Mouse (Mus musculus) E14TG2a.4 (cell line): ENCODE measurements at regions not wholly inside any gene's neighbourhood (a gene's known extent, or its start where the extent isn't known, plus 50 kb on each side); places are given as distances from the start of the nearest gene placed in this dataset.
"Not testable (repeated sequence)": the region's sequence is repeated elsewhere in the genome, so short reads cannot be mapped to it uniquely, and the experiment has no call there.

Experiments used
- H3K27me3 ChIP-seq: 2 replicates; pipeline ENCODE4 v1.6.1; 2014; ENCODE audit warnings: low read length, control low read depth; ENCODE audit not compliant: insufficient read depth
- H3K36me3 ChIP-seq: 2 replicates; pipeline ENCODE4 v1.6.1; 2014; ENCODE audit warnings: low read length, control low read depth; ENCODE audit not compliant: insufficient read depth
- H3K4me1 ChIP-seq: replicated peaks from 2 replicates; pipeline ENCODE4 v1.6.1; 2014; ENCODE audit warnings: low read depth, low read length, control low read depth
- H3K4me3 ChIP-seq: replicated peaks from 2 replicates; pipeline ENCODE4 v1.5.1; 2014; ENCODE audit warnings: mild to moderate bottlenecking, low read length
- H3K9me3 ChIP-seq: 2 replicates; pipeline ENCODE4 v1.6.1; 2014; ENCODE audit warnings: low read length, control low read depth
- CTCF ChIP-seq: conservative IDR thresholded peaks from 2 replicates; pipeline ENCODE4 v1.5.1; 2014; ENCODE audit warnings: low read length
- NANOG ChIP-seq: IDR thresholded peaks from 2 replicates; pipeline ENCODE4 v1.6.1; 2014; ENCODE audit warnings: borderline replicate concordance, low read length, mixed read lengths
- POU5F1 ChIP-seq: IDR thresholded peaks from 2 replicates; pipeline ENCODE4 v1.6.1; 2014; ENCODE audit warnings: low read length, borderline replicate concordance

- Histone ChIP-seq H3K9me3 (no peaks in the 10 kb centered on the region), H3K36me3 (no peaks in the 10 kb centered on the region), H3K4me1 (no peaks in the 10 kb centered on the region), H3K27me3 (no peaks in the 10 kb centered on the region), H3K4me3 (no peak overlapping the region)
- TF ChIP-seq NANOG (no peak), POU5F1 (no peak), CTCF (no peak)
These were observed 422.9 kb upstream of the Hs3st1 start for GRCm38 (mm10) chr5:40177982-40178748.

- Histone ChIP-seq H3K9me3 (no peaks in the 10 kb centered on the region), H3K4me1 (no peaks in the 10 kb centered on the region)
- TF ChIP-seq POU5F1 = no peak
- no peak for TF ChIP-seq CTCF
- no peak for TF ChIP-seq NANOG
These were observed 381.5 kb upstream of the Hs3st1 start for GRCm38 (mm10) chr5:40136740-40137285.

GRCm38 (mm10) chr5:40124337-40124736 lies 369.1 kb upstream of the Hs3st1 start:
- TF ChIP-seq POU5F1 (no peak), CTCF (peak; percentile 36; the same call in 1 of the 2 replicates)
- no peaks in the 10 kb centered on the region for H3K27me3 ChIP-seq
- H3K4me3 ChIP-seq = no peak overlapping the region
- H3K4me1 ChIP-seq = no peaks in the 10 kb centered on the region
- H3K9me3 ChIP-seq = no peaks in the 10 kb centered on the region
- H3K36me3 ChIP-seq = no peaks in the 10 kb centered on the region

More at GRCm38 (mm10) chr5:40136740-40137285, 381.5 kb upstream of the Hs3st1 start:
- no peak overlapping the region for H3K4me3 ChIP-seq
- H3K27me3 ChIP-seq = no peaks in the 10 kb centered on the region
- no peaks in the 10 kb centered on the region for H3K36me3 ChIP-seq

- Histone ChIP-seq H3K4me3 (no peak overlapping the region), H3K36me3 (no peaks in the 10 kb centered on the region), H3K27me3 (no peaks in the 10 kb centered on the region), H3K4me1 (no peaks in the 10 kb centered on the region), H3K9me3 (no peaks in the 10 kb centered on the region)
- no peak for TF ChIP-seq POU5F1
- TF ChIP-seq NANOG = no peak
These were observed 361.6 kb upstream of the Hs3st1 start for GRCm38 (mm10) chr5:40116849-40117248.

GRCm38 (mm10) chr5:40089576-40089975 lies 334.3 kb upstream of the Hs3st1 start:
- not testable (repeated sequence) for H3K4me3 ChIP-seq, H3K36me3 ChIP-seq, H3K27me3 ChIP-seq, H3K4me1 ChIP-seq
- peaks cover 52% of the 10 kb centered on the region for H3K9me3 ChIP-seq

GRCm38 (mm10) chr5:40045288-40045687 lies 290.0 kb upstream of the Hs3st1 start:
- H3K4me3 ChIP-seq = no peak overlapping the region
- no peaks in the 10 kb centered on the region for H3K36me3 ChIP-seq
- H3K27me3 ChIP-seq = no peaks in the 10 kb centered on the region
- no peaks in the 10 kb centered on the region; the same call in 1 of the 2 replicates for H3K9me3 ChIP-seq
- no peaks in the 10 kb centered on the region for H3K4me1 ChIP-seq
- no peak for TF ChIP-seq NANOG
- TF ChIP-seq POU5F1 = no peak
- no peak for TF ChIP-seq CTCF

- Histone ChIP-seq H3K36me3 (no peaks in the 10 kb centered on the region), H3K9me3 (peaks cover 25% of the 10 kb centered on the region), H3K4me3 (no peak overlapping the region), H3K27me3 (no peaks in the 10 kb centered on the region), H3K4me1 (no peaks in the 10 kb centered on the region)
- no peak for TF ChIP-seq CTCF
- TF ChIP-seq NANOG = no peak
- no peak for TF ChIP-seq POU5F1
These were observed 279.2 kb upstream of the Hs3st1 start for GRCm38 (mm10) chr5:40034452-40034851.

GRCm38 (mm10) chr5:40033686-40034085 lies 278.4 kb upstream of the Hs3st1 start:
- H3K27me3 ChIP-seq = no peaks in the 10 kb centered on the region
- TF ChIP-seq POU5F1 = no peak
- no peaks in the 10 kb centered on the region for H3K4me1 ChIP-seq
- peaks cover 29% of the 10 kb centered on the region for H3K9me3 ChIP-seq
- no peak overlapping the region for H3K4me3 ChIP-seq
- H3K36me3 ChIP-seq = no peaks in the 10 kb centered on the region

GRCm38 (mm10) chr5:40030261-40030660 lies 275.0 kb upstream of the Hs3st1 start:
- H3K4me1 ChIP-seq = no peaks in the 10 kb centered on the region
- no peaks in the 10 kb centered on the region for H3K27me3 ChIP-seq
- no peak overlapping the region for H3K4me3 ChIP-seq
- peaks cover 17% of the 10 kb centered on the region for H3K9me3 ChIP-seq
- no peaks in the 10 kb centered on the region for H3K36me3 ChIP-seq
- TF ChIP-seq POU5F1 (no peak), NANOG (no peak), CTCF (no peak)
